Mouse (Mus musculus) cortical plate, adult 2 months (tissue): ENCODE results near the gene Amdhd2. TPM values are rescaled to one million over a fixed set of nuclear protein-coding genes. Genes with fewer than 3 reads are reported as not detected.
"Not testable (repeated sequence)": the region's sequence is repeated elsewhere in the genome, so short reads cannot be mapped to it uniquely, and the experiment has no call there.

ENCODE experiments used
- H3K27ac ChIP-seq: fragments of 200-500 bp; 2 replicates; pipeline ENCODE4 v1.5.1; 2012; ENCODE audit warnings: low read length, control low read depth, inconsistent platforms; ENCODE audit not compliant: insufficient read depth
- H3K4me1 ChIP-seq: fragments of 200-500 bp; 2 replicates; pipeline ENCODE4 v1.6.1; 2011; ENCODE audit warnings: low read length; ENCODE audit not compliant: control insufficient read depth, insufficient read depth
- H3K4me3 ChIP-seq: fragments of 200-500 bp; 2 replicates; pipeline ENCODE4 v1.5.1; 2011; ENCODE audit warnings: mild to moderate bottlenecking, low read length, control low read depth; ENCODE audit not compliant: insufficient read depth
- CTCF ChIP-seq: fragments of 200-500 bp; IDR thresholded peaks from 2 replicates; pipeline ENCODE4 v1.5.1; 2011; ENCODE audit warnings: mild to moderate bottlenecking, control low read depth, low read length; ENCODE audit not compliant: insufficient read depth; ENCODE audit errors: extremely low read depth
- POLR2A ChIP-seq: fragments of 200-500 bp; IDR thresholded peaks from 2 replicates; pipeline ENCODE4 v1.6.1; 2011; ENCODE audit warnings: mild to moderate bottlenecking, low read length, control low read depth; ENCODE audit not compliant: insufficient read depth; ENCODE audit errors: extremely low read depth
- polyA plus RNA-seq: library from polyadenylated mRNA; depleted of rRNA; stranded (reverse); fragments of >200 nt; gene quantifications from 2 replicates; pipeline ENCODE4 v1.2.3, GENCODE M21; 2012; rRNA removed

The Amdhd2 gene
- polyA plus RNA-seq, 1 experiment = 33.6 TPM

DNA sequence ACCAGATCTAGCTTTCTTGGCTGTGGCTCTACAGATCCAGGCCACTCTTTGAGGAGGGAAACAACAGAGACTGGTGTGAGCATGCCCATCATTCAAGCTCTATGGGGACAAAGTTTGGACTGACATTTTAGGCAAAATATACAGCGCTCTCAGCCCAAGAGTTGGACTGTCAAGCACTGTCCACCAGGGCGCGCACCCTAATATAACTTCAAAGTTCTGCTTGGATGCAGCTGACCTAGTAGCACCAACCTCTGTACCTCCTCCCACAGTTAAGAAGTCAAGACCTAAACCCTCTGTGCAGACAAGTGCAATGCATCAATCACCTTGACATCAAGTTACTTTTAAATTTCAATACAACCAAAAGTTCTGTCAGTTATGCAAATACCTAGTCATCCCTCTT lies 32.0 kb downstream of the Amdhd2 start:
- TF ChIP-seq CTCF = no peak
- TF ChIP-seq POLR2A = no peak
- peaks cover 1% of the 10 kb centered on the region; the same call in 1 of the 2 replicates for H3K4me1 ChIP-seq
- H3K27ac ChIP-seq = no peak overlapping the region
- H3K4me3 ChIP-seq = no peak overlapping the region

DNA sequence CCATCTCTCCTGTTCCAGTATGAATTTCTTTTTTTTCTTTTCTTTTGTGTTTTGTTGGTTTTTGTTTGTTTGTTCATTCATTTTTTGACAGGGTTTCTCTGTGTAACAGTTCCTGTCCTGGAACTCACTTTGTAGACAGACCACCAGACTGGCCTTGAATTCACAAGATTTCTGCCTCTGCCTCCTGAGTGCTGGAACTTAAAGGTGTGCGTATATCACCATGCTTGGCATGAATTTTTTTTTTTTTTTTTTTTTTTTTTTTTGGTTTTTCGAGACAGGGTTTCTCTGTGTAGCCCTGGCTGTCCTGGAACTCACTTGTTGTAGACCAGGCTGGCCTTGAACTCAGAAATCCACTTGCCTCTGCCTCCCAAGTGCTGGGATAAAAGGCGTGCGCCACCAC lies 34.3 kb downstream of the Amdhd2 start:
- not testable (repeated sequence) for H3K4me3 ChIP-seq, H3K4me1 ChIP-seq, H3K27ac ChIP-seq

DNA sequence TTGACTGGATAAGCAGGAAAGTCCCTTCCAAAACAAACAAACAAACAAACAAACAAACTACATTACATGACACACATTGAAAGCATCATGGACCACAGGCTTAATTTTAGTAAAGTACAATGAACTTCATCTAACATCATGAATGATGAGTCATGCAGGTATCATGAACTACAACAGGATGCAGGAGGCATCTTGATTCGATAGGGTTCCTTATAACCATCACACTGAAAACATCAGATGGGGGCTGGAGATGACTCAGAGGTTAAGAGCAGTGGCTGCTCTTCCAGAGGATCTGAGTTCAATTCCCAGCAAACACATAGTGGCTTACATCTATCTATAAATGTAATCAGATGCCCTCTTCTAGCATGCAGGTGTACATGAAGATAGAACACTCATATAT lies 36.0 kb downstream of the Amdhd2 start:
- H3K27ac ChIP-seq = no peak overlapping the region
- no peak overlapping the region for H3K4me3 ChIP-seq
- H3K4me1 ChIP-seq = peaks cover 1% of the 10 kb centered on the region; the same call in 1 of the 2 replicates
- TF ChIP-seq CTCF = no peak
- TF ChIP-seq POLR2A = no peak

DNA sequence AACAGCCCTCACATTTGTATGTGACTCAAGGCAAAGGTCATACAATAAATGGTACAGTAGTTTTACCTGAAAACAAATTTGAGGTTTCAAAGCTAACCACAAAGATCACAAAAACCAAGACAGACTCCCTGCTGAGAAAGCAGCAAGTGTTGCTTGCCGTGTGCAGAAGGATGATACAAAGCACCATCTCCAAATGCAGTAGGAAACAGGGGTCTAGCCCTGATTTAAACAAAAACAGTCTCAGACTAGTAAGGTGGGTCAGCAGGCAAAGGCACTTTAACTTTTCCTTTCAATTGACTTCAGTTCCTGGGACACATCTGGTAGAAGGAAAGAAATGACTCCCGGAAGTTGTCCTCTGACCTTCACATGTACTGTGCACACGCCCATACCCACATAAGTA lies 36.8 kb downstream of the Amdhd2 start:
- H3K27ac ChIP-seq = no peak overlapping the region
- peaks cover 1% of the 10 kb centered on the region; the same call in 1 of the 2 replicates for H3K4me1 ChIP-seq
- no peak overlapping the region for H3K4me3 ChIP-seq
- TF ChIP-seq CTCF = no peak
- no peak for TF ChIP-seq POLR2A

DNA sequence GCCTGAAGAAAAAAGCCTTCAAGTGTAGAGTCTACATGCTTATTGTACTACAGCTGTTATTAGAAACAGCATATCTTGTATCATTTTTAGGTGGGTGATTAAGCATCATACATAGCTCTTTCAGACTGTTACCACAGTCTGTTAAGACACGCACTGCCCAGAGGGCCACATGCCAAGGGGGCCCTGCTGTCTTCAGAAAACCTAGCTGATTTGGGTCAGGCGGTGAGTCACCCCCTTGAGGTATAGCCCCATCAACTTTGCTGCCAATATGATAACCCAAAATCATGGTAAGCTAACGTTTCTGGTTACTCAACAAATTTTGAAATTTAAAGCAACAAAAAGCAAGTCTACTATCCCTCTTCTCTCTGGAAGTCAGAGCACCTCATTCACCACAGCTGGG lies 44.1 kb downstream of the Amdhd2 start:
- TF ChIP-seq POLR2A = no peak
- TF ChIP-seq CTCF = no peak
- no peak overlapping the region for H3K27ac ChIP-seq

DNA sequence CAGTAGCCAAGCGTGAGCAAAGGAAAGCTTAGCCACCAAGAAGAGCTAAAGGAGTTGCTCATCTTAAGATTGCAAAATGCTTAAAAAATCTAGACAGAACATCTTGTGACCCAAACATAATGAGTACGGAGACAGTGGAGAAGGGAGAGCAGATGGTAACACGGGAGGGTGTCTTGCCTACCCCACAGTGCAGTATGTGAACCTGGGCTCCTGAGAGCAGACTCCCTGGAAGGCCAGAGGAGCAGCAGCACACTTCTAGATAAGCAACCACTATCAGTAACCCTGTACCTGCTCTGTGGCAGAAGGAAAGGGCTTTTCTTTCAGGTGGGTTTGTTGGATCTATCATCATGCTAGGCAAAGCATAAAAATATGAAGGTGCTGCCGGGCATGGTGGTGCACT lies 50.5 kb downstream of the Amdhd2 start:
- H3K4me1 ChIP-seq = peaks cover 17% of the 10 kb centered on the region; the same call in 1 of the 2 replicates
- no peak for TF ChIP-seq POLR2A
- no peak for TF ChIP-seq CTCF
- no peak overlapping the region for H3K27ac ChIP-seq
- H3K4me3 ChIP-seq = no peak overlapping the region

More for the DNA sequence above, 44.1 kb downstream of the Amdhd2 start:
- Histone ChIP-seq H3K4me1 (peaks cover 11% of the 10 kb centered on the region; the same call in 1 of the 2 replicates), H3K4me3 (no peak overlapping the region)

DNA sequence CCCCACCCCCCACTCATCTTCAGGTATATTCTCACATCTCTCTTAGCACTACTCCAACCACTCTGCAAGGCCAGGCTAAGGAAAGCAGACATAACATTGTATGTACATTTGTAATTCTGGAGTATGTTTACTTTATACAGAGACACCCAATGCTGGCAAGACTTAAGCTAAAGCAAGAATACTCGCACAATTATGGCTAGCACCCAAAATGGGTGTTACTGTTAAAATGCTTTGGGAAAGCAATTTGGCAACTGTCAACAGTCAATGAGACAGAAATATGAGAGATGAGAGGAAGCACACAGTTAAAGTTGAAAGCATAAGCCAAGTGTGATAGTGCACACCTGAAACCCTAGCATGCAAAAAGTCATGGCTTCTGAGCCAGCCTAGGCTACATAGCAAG lies 52.3 kb downstream of the Amdhd2 start:
- Histone ChIP-seq H3K4me3 (no peak overlapping the region), H3K4me1 (peaks cover 13% of the 10 kb centered on the region; the same call in 1 of the 2 replicates), H3K27ac (no peak overlapping the region)
- TF ChIP-seq POLR2A = no peak
- no peak for TF ChIP-seq CTCF

DNA sequence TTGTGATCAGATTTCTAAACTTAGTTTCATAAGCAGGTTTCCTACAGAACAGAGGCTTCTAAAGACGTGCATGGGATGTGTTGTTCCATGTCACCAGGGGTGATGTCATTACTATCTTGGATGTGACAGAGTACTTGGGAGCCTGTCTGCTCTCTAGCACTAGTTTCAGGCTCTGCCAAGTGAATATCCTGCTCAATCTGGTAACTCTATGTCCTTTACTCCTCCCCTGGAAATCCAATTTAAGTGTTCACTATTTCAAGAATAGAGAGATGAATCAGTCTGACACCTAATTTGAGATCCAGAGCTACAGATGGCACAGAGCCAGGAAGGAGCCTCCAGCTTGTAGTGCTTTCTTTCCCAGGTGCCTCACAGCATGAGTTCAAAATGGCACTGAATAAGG lies 54.7 kb downstream of the Amdhd2 start:
- Histone ChIP-seq H3K4me3 (no peak overlapping the region), H3K4me1 (peaks cover 8% of the 10 kb centered on the region; the same call in 1 of the 2 replicates), H3K27ac (0 out of 2 replicates have a peak overlapping the region, but pooled peaks have one; percentile 59)
- TF ChIP-seq CTCF (no peak), POLR2A (no peak)

Other genes starting within 250 kb of the Amdhd2 start
- gene Dcpp3, start 246.3 kb downstream of the Amdhd2 start, polyA plus RNA-seq = not detected in 2 replicates
- not detected in 2 replicates for gene Sbp, start 222.1 kb downstream of the Amdhd2 start, polyA plus RNA-seq
- not detected in 2 replicates for gene Sbpl, start 208.5 kb downstream of the Amdhd2 start, polyA plus RNA-seq
- 0.46 and 0.47 TPM in 2 replicates for gene Prss30, start 183.2 kb downstream of the Amdhd2 start, polyA plus RNA-seq
- 1.6 and 1.7 TPM in 2 replicates for gene Prss22, start 165.7 kb downstream of the Amdhd2 start, polyA plus RNA-seq
- gene Prss27, start 125.6 kb downstream of the Amdhd2 start, polyA plus RNA-seq = 0.08 TPM in 1 of 2 replicates, not detected in the other
- gene Kctd5, start 90.3 kb downstream of the Amdhd2 start, polyA plus RNA-seq = 23.5 and 25.1 TPM in 2 replicates
- 42.5 and 44.8 TPM in 2 replicates for gene Pdpk1, start 12.8 kb downstream of the Amdhd2 start, polyA plus RNA-seq
- gene Atp6v0c, start 5.9 kb upstream of the Amdhd2 start, polyA plus RNA-seq = 2,699 and 2,818 TPM in 2 replicates
- gene Tbc1d24, start 41.8 kb upstream of the Amdhd2 start, polyA plus RNA-seq = 62.7 and 72.7 TPM in 2 replicates
- 5.5 and 6.8 TPM in 2 replicates for gene Ntn3, start 45.8 kb upstream of the Amdhd2 start, polyA plus RNA-seq
- 17.0 and 19.0 TPM in 2 replicates for gene Tedc2, start 57.1 kb upstream of the Amdhd2 start, polyA plus RNA-seq
- gene Ccnf, start 87.7 kb upstream of the Amdhd2 start, polyA plus RNA-seq = 4.4 and 4.8 TPM in 2 replicates
- 0.86 and 1.3 TPM in 2 replicates for gene Abca17, start 187.3 kb upstream of the Amdhd2 start, polyA plus RNA-seq
- 52.2 and 52.7 TPM in 2 replicates for gene Abca3, start 188.2 kb upstream of the Amdhd2 start, polyA plus RNA-seq